Mouse (Mus musculus) cerebellum, adult 8-10 months (tissue): Measurements from ENCODE around the gene Pdcd1lg2.
"Not testable (repeated sequence)": the region's sequence is repeated elsewhere in the genome, so short reads cannot be mapped to it uniquely, and the experiment has no call there.

ENCODE experiments used
- DNase-seq: peaks from one replicate; pipeline ENCODE4 v3.0.0; 2022

The Pdcd1lg2 gene

DNA sequence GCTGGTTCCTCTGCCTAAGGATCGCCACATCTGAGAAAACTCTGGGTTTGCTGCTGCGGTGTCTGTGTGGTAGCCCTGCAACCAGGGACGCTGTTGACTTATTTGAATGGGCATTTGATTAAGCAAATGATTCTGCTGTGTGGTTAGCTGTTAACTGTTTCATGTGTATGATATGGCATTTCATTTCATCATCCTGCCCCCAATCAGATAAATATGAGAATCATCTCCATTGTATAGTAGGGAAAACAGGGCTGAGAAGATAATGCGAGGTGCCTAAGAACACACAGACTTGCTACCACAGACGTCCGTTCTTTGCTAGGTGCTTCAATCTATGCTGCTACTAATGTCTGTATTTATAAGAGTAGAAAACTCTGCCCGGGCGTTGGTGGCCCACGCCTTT is 26.3 kb upstream of the Pdcd1lg2 start:
- no peak for DNase-seq

DNA sequence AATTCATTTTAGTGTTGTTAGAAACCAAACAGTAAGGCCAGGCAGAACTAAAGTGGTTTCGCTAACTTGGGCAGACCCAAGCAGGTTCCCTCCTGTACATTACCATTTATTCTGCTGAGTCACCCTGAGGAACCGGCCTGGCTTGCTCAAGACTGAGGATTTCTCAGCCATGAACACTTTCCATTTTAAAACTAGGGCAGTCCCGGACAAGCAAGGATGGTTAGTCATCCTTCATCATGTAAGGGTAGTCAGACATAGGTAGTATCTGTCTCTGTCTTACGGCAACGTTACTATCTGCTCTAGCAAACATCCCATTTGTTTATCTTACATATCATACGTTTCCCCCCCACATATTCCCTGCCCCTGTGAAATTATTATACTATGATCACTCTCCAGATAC is 25.7 kb upstream of the Pdcd1lg2 start:
- no peak for DNase-seq

DNA sequence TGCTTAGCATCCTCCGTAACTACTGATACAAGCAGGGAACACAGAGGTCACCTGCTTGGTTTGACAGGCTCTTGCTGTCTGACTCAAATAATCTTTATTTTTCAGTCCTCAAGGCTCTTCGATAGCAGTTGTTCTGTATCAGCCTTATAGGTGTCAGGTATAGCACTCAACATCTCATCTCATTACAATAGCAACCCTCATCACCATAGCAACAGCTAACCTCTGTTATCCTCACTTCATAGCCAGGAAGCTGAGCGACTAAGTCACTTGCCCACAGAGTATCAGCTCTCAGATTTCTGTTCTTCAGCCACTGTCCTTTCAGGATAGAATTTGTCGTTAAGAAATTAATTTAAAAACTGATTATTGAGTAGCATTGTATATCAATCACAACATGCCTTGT is 24.9 kb upstream of the Pdcd1lg2 start:
- no peak for DNase-seq

DNA sequence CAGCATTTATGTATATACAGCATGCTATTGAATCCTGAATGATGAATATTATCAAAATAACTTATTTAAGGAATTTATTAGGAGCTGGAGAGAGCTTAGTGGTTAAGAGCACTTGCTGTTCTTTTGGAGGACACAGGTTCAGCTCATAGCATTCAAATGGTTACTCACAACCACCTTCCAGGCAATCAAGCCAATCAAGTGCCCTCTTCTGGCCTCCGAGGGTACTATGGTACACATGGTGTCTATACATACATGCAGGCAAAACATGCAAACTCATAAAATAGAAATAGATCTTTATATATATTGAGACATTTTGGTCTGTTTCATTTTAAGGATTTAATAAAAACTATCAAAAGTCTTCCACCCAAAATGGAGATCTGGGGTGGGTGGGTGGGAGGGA is 21.9 kb upstream of the Pdcd1lg2 start:
- DNase-seq: no peak

GRCm38 (mm10) chr19:29390483-29390882 is 20.2 kb upstream of the Pdcd1lg2 start:
- no peak for DNase-seq

- no peak for DNase-seq
Measured at GRCm38 (mm10) chr19:29391279-29391678, 19.4 kb upstream of the Pdcd1lg2 start.

DNA sequence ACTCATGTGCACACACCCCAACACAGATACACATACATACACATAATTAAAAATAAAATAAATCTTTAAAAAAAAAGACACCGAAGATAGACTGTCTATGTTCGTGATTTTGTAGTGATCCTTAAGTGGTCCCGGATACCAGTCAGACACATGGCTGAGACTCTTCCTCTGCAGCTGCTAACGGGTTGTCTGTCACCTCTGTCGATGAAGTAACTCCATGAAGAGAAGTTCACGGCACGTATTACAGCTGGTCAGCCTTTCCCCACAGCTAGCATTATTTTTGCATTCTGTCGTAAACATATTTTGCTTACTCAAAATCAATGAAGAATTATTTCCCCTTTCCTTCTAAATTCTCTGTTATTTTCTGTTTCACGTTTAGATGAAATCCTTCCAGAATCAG is 17.4 kb upstream of the Pdcd1lg2 start:
- no peak for DNase-seq

- no peak for DNase-seq
Measured at GRCm38 (mm10) chr19:29394721-29395120, 16.0 kb upstream of the Pdcd1lg2 start.

GRCm38 (mm10) chr19:29396353-29396752 is 14.4 kb upstream of the Pdcd1lg2 start:
- DNase-seq: no peak

GRCm38 (mm10) chr19:29399786-29400185 is 10.9 kb upstream of the Pdcd1lg2 start:
- DNase-seq: no peak

DNA sequence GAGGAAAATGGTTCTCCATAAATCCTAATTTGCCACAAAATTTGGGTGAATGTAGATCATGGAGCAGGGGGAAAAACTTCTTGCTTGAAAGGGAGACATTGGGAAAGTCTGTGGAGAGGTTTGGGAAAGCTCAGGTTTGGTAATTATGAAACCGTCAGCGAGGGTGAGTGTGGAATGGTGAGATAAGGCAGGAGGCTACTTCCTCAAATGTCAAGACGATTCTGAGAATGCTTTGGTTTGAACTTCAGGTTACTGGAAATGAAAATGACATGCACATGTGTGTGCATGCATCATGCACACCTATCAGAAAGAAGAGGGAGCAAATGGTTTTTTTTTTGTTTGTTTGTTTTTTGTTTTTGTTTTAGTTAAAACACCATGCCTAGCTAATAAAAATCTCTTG is 10.3 kb upstream of the Pdcd1lg2 start:
- no peak for DNase-seq

DNA sequence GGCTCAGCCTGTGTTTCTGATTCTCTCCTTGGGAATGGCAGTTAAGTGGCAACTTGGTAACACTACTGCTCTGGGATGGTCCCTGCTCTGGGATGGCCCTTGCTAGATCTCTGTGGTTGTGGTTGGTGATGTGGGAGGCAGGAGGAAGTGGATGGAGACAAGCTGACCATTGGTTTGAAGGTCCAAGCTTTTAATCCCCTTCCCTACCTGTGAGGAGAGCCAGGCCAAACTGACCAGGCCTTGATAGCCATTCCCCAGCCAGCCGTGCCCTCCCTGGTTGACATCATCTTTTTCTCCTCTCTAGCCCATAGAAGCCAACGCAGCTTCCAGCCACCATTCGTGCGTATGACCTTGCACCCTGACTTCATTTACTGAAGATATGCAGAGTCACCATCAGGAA is 8.1 kb upstream of the Pdcd1lg2 start:
- no peak for DNase-seq

- DNase-seq: no peak
Measured at GRCm38 (mm10) chr19:29403251-29403650, 7.5 kb upstream of the Pdcd1lg2 start.

- no peak for DNase-seq
Measured at GRCm38 (mm10) chr19:29405388-29405787, 5.3 kb upstream of the Pdcd1lg2 start.

DNA sequence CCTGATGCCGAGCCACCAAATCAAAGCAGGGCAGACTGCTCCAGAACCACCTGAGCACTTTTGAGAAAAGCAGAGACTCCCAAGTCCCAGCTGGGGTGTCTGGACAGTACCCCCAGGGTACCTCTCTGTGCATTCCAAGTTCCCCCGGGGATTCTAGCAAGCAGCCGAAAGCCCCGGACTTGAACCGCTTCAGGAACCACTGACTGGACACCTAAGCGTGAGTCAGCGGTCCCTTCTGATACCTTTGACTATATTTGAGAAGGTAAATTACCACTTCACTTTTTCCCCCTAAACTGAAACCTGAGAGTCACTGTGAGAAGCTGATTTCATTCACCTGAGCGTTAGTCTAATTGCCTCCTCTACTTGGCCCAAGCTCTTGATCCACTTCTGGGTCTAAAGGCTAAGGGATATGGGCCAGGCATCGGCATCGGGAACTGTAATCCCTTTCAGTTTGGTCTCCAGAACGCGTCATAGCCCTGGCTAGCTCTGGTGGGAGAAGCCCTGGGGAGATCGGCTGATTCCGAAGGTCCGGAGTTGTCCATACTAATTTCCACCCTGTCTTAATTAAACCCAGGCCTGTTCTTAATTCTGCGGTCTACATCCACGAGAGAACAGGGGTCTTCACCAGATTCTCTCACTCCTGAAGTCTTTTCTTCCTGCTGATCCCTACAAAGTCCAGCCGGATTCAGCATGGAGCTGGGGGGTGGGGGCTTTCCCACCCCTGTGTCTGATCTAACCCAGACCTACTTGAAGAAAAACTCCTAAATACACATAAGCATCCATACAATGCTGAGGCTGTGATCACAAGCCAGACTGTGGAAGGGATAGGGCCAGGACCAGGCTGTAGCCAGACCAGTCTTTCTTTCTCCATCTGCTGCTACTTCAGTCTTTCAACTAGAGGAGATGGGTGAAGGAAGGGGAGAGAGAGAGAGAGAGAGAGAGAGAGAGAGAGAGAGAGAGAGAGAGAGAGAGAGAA is 4.4 kb upstream of the Pdcd1lg2 start:
- no peak for DNase-seq

- no peak for DNase-seq
Measured at GRCm38 (mm10) chr19:29412476-29413420, 2.0 kb downstream of the Pdcd1lg2 start.

DNA sequence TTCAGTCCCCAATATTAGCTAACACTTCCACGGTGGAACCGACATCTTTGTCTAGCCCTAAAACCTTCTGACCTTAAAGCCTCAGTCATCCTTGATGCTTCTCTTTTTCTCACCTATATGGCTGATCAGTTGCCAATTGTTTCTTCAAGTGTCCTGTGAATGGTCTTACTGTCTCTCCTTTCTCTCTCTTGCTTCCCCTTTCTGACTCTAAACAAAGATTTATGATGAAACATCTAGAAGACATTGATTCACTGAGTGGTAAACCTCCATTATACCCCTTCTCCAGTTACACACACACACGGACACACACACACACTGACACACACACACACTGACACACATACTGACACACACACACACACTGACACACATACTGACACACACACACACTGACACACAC is 3.8 kb downstream of the Pdcd1lg2 start:
- no peak for DNase-seq

GRCm38 (mm10) chr19:29414917-29415316 is 4.2 kb downstream of the Pdcd1lg2 start:
- DNase-seq: not testable (repeated sequence)

DNA sequence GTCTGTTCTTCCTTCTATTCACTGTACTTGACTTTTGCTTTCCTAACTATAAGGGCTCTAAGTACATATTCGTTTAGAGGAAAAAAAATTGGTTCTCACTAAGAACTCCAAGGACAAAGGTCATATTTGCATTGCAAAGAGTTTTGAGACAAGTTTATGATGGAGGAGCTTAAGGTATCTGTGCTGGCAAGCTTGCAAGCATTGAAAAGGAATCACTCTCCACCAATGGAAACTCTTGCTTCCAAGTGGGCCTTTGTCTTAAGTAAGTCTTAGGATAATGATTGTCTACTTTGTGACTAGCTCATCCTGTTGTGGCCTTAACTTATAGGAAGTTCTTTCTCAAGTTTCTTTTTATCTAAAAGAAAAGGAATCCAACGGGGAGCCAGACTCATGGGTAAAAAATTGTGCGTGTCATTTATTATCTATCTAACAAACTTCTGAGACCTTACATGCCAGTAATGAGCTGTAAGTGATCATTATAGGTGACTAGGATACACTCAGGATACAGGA is 5.7 kb downstream of the Pdcd1lg2 start:
- no peak for DNase-seq

- no peak for DNase-seq
Measured at GRCm38 (mm10) chr19:29417188-29417587, 6.5 kb downstream of the Pdcd1lg2 start.

DNA sequence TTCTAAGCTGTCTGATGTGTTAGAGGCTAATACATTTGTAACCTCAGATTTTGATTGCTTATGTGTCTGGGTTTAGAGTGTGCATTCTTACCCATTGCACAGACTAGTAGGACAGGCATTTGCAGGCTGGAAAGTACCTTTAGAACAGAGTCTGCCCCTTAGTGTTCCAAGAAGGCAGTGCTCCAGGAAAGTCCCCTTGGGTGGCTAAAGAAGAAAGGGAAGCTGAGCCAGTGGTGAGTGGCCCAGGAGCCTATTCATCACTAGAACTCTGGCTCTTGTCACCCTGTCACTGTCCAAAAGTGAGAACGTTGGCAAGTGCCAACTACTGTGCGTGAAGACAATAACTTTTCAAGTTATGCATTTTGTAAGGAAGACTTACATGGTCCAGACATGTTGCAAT is 7.2 kb downstream of the Pdcd1lg2 start:
- DNase-seq: no peak

DNA sequence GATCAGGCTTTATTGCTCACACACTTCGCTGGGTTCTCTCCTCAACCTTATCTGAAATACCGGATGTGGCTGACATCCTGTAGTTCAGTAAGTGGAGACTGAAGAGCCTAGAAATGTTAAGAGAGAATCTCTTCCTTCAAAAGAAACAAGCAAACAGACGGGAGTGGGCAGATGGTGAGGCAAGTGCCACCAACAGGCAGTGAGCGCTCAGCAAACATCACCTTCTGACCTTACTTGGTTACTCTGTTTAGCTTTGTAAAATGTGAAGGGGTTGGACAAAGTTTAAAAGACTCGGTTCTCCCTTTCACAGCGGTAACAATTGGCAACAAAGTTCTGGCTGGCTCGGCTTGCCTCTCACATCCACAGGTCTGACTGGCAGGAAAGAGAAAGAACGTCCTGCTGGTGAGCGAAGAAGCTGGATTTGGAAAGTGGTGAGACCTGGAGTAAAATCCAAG is 8.0 kb downstream of the Pdcd1lg2 start:
- no peak for DNase-seq

- no peak for DNase-seq
Measured at GRCm38 (mm10) chr19:29419506-29419905, 8.8 kb downstream of the Pdcd1lg2 start.
